Mouse (Mus musculus) cortical plate, adult 2 months (tissue): Measurements from ENCODE around the gene Cacnb3.

Source experiments
- CTCF ChIP-seq: fragments of 200-500 bp; IDR thresholded peaks from 2 replicates; pipeline ENCODE4 v1.5.1; 2011; ENCODE audit warnings: mild to moderate bottlenecking, control low read depth, low read length; ENCODE audit not compliant: insufficient read depth; ENCODE audit errors: extremely low read depth
- POLR2A ChIP-seq: fragments of 200-500 bp; IDR thresholded peaks from 2 replicates; pipeline ENCODE4 v1.6.1; 2011; ENCODE audit warnings: mild to moderate bottlenecking, low read length, control low read depth; ENCODE audit not compliant: insufficient read depth; ENCODE audit errors: extremely low read depth

DNA sequence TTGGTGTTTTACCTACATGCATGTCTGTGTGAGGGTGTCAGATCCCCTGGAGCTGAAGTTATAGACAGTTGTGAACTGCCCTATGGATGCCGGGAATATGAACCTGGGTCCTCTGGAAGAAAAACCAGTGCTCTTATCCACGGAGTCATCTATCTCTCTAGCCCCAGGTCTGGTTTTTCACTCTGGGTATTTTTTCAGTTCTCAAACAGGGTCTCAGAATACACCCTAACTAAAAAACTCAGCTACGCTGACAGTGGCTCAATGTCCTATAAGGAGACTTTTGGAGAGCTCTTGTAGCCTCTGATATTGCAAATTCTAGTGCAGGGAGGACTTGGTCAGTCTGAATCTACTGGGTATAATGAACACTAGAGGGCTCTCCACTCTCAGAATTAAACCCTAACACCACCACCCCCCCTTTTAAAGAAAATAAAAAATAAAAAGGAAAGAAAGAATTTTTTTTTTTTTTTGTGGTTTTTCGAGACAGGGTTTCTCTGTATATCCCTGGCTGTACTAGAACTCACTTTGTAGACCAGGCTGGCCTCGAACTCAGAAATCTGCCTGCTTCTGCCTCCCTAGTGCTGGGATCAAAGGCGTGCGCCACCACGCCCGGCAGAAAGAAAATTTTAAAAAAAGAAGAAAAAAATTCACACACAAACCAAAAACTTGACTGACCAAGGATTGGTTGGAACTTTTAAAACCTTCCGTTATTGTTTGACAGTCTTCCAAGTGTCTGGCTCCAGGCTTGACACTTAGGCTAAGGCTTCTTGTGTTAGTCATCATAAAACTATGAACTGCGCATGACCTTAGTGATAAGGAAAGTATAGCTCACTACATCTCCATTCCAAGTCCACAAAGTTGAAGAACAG, 33.6 kb downstream of the Cacnb3 start:
- no peak for TF ChIP-seq POLR2A
- peak; percentile 29 for TF ChIP-seq CTCF
